Mouse (Mus musculus): ENCODE measurements at regions not wholly inside any gene's neighbourhood (a gene's known extent, or its start where the extent isn't known, plus 50 kb on each side); places are given as distances from the start of the nearest gene placed in this dataset.
A peak's percentile ranks its signal among the peaks of the same experiment; 100 is the strongest.

GRCm38 (mm10) chr6:71012436-71012822 lies 56.1 kb downstream of the Foxi3 start:
- Histone ChIP-seq H3K9ac (replicated peaks; ENCODE audit: low read length) (peak overlapping the region; percentile 64; the same call in 1 of the 2 replicates), H3K27ac (replicated peaks; ENCODE audit: low read depth, low read length) (no peak overlapping the region), H3K36me3 (ENCODE audit: control insufficient read depth, insufficient read depth, low read length) (no peaks in the 10 kb centered on the region), H3K4me3 (replicated peaks; ENCODE audit: low read depth, low read length) (peak overlapping the region; percentile 55), H3K9me3 (ENCODE audit: control insufficient read depth, low read length) (no peaks in the 10 kb centered on the region), H3K4me2 (ENCODE audit: low read length) (peak overlapping the region; percentile 97), H3K4me1 (ENCODE audit: control insufficient read depth, insufficient read depth, low read length) (no peaks in the 10 kb centered on the region; the same call in 1 of the 2 replicates), H3K27me3 (ENCODE audit: control insufficient read depth, insufficient read depth, low read length) (no peaks in the 10 kb centered on the region)
- DNase-seq (no peak), ATAC-seq (ENCODE audit: low FRiP score, low TSS enrichment) (0 out of 2 replicates have a peak, but pooled peaks have one; percentile 10)
- 13% methylated on average over 9 of the region's 9 CpGs for WGBS

- Histone ChIP-seq H3K9me3 (ENCODE audit: control insufficient read depth, low read length) (no peaks in the 10 kb centered on the region), H3K27me3 (ENCODE audit: control insufficient read depth, insufficient read depth, low read length) (no peaks in the 10 kb centered on the region), H3K4me1 (ENCODE audit: control insufficient read depth, insufficient read depth, low read length) (no peaks in the 10 kb centered on the region; the same call in 1 of the 2 replicates), H3K4me2 (ENCODE audit: low read length) (peak overlapping the region; percentile 97), H3K27ac (replicated peaks; ENCODE audit: low read depth, low read length) (peak overlapping the region; percentile 68), H3K4me3 (replicated peaks; ENCODE audit: low read depth, low read length) (peak overlapping the region; percentile 55), H3K36me3 (ENCODE audit: control insufficient read depth, insufficient read depth, low read length) (no peaks in the 10 kb centered on the region), H3K9ac (replicated peaks; ENCODE audit: low read length) (peak overlapping the region; percentile 64)
- ATAC-seq (ENCODE audit: low FRiP score, low TSS enrichment): peak; percentile 92
- DNase-seq: peak; percentile 92
- WGBS: under 1% methylated on average over 38 of the region's 38 CpGs
Observed at GRCm38 (mm10) chr6:71012823-71013461, 56.6 kb downstream of the Foxi3 start.

- Histone ChIP-seq H3K27me3 (ENCODE audit: control insufficient read depth, insufficient read depth, low read length) (no peaks in the 10 kb centered on the region), H3K27ac (replicated peaks; ENCODE audit: low read depth, low read length) (no peak overlapping the region), H3K36me3 (ENCODE audit: control insufficient read depth, insufficient read depth, low read length) (no peaks in the 10 kb centered on the region), H3K4me2 (ENCODE audit: low read length) (no peak overlapping the region), H3K9ac (replicated peaks; ENCODE audit: low read length) (no peak overlapping the region), H3K4me3 (replicated peaks; ENCODE audit: low read depth, low read length) (no peak overlapping the region), H3K9me3 (ENCODE audit: control insufficient read depth, low read length) (no peaks in the 10 kb centered on the region), H3K4me1 (ENCODE audit: control insufficient read depth, insufficient read depth, low read length) (no peaks in the 10 kb centered on the region; the same call in 1 of the 2 replicates)
- ATAC-seq (ENCODE audit: low FRiP score, low TSS enrichment) (no peak), DNase-seq (no peak)
- WGBS: 3% methylated on average over 1 of the region's 1 CpGs
Observed at GRCm38 (mm10) chr6:71016388-71016787, 60.1 kb downstream of the Foxi3 start.

- ATAC-seq (ENCODE audit: low FRiP score, low TSS enrichment): no peak
- WGBS: 7% methylated on average over 9 of the region's 9 CpGs
- Histone ChIP-seq H3K4me2 (ENCODE audit: low read length) (no peak overlapping the region), H3K27ac (replicated peaks; ENCODE audit: low read depth, low read length) (no peak overlapping the region), H3K9ac (replicated peaks; ENCODE audit: low read length) (no peak overlapping the region), H3K4me1 (ENCODE audit: control insufficient read depth, insufficient read depth, low read length) (no peaks in the 10 kb centered on the region), H3K4me3 (replicated peaks; ENCODE audit: low read depth, low read length) (no peak overlapping the region), H3K36me3 (ENCODE audit: control insufficient read depth, insufficient read depth, low read length) (no peaks in the 10 kb centered on the region), H3K9me3 (ENCODE audit: control insufficient read depth, low read length) (no peaks in the 10 kb centered on the region), H3K27me3 (ENCODE audit: control insufficient read depth, insufficient read depth, low read length) (no peaks in the 10 kb centered on the region)
- DNase-seq: no peak
Observed at GRCm38 (mm10) chr6:71021353-71021752, 65.0 kb downstream of the Foxi3 start.

GRCm38 (mm10) chr6:71025472-71025871 lies 69.1 kb downstream of the Foxi3 start:
- Histone ChIP-seq H3K27me3 (ENCODE audit: control insufficient read depth, insufficient read depth, low read length) (no peaks in the 10 kb centered on the region), H3K9ac (replicated peaks; ENCODE audit: low read length) (no peak overlapping the region), H3K4me3 (replicated peaks; ENCODE audit: low read depth, low read length) (no peak overlapping the region), H3K9me3 (ENCODE audit: control insufficient read depth, low read length) (no peaks in the 10 kb centered on the region), H3K4me1 (ENCODE audit: control insufficient read depth, insufficient read depth, low read length) (no peaks in the 10 kb centered on the region), H3K4me2 (ENCODE audit: low read length) (no peak overlapping the region), H3K36me3 (ENCODE audit: control insufficient read depth, insufficient read depth, low read length) (no peaks in the 10 kb centered on the region), H3K27ac (replicated peaks; ENCODE audit: low read depth, low read length) (no peak overlapping the region)
- no peak for DNase-seq
- 77% methylated on average over 4 of the region's 4 CpGs for WGBS
- no peak for ATAC-seq (ENCODE audit: low FRiP score, low TSS enrichment)

- no peak overlapping the region for H3K4me2 ChIP-seq (ENCODE audit: low read length)
- DNase-seq (no peak), ATAC-seq (ENCODE audit: low FRiP score, low TSS enrichment) (no peak)
- no peaks in the 10 kb centered on the region for H3K27me3 ChIP-seq (ENCODE audit: control insufficient read depth, insufficient read depth, low read length)
- no peak overlapping the region for H3K9ac ChIP-seq (replicated peaks; ENCODE audit: low read length)
- H3K4me3 ChIP-seq (replicated peaks; ENCODE audit: low read depth, low read length): no peak overlapping the region
- 85% methylated on average over 6 of the region's 6 CpGs for WGBS
- H3K4me1 ChIP-seq (ENCODE audit: control insufficient read depth, insufficient read depth, low read length): no peaks in the 10 kb centered on the region
- H3K9me3 ChIP-seq (ENCODE audit: control insufficient read depth, low read length): no peaks in the 10 kb centered on the region
- H3K27ac ChIP-seq (replicated peaks; ENCODE audit: low read depth, low read length): no peak overlapping the region
- H3K36me3 ChIP-seq (ENCODE audit: control insufficient read depth, insufficient read depth, low read length): no peaks in the 10 kb centered on the region
Observed at GRCm38 (mm10) chr6:71029663-71030062, 73.3 kb downstream of the Foxi3 start.

GRCm38 (mm10) chr6:71030541-71030940 lies 74.2 kb downstream of the Foxi3 start:
- Histone ChIP-seq H3K4me3 (replicated peaks; ENCODE audit: low read depth, low read length) (no peak overlapping the region), H3K9me3 (ENCODE audit: control insufficient read depth, low read length) (no peaks in the 10 kb centered on the region), H3K9ac (replicated peaks; ENCODE audit: low read length) (no peak overlapping the region), H3K27ac (replicated peaks; ENCODE audit: low read depth, low read length) (no peak overlapping the region), H3K4me2 (ENCODE audit: low read length) (no peak overlapping the region), H3K27me3 (ENCODE audit: control insufficient read depth, insufficient read depth, low read length) (no peaks in the 10 kb centered on the region), H3K4me1 (ENCODE audit: control insufficient read depth, insufficient read depth, low read length) (no peaks in the 10 kb centered on the region), H3K36me3 (ENCODE audit: control insufficient read depth, insufficient read depth, low read length) (no peaks in the 10 kb centered on the region)
- DNase-seq (no peak), ATAC-seq (ENCODE audit: low FRiP score, low TSS enrichment) (no peak)
- 77% methylated on average over 5 of the region's 5 CpGs for WGBS

- no peaks in the 10 kb centered on the region for H3K27me3 ChIP-seq (ENCODE audit: control insufficient read depth, insufficient read depth, low read length)
- no peaks in the 10 kb centered on the region for H3K9me3 ChIP-seq (ENCODE audit: control insufficient read depth, low read length)
- H3K4me2 ChIP-seq (ENCODE audit: low read length): no peak overlapping the region
- 90% methylated on average over 3 of the region's 3 CpGs for WGBS
- H3K36me3 ChIP-seq (ENCODE audit: control insufficient read depth, insufficient read depth, low read length): no peaks in the 10 kb centered on the region
- H3K4me1 ChIP-seq (ENCODE audit: control insufficient read depth, insufficient read depth, low read length): peaks cover 8% of the 10 kb centered on the region; the same call in 1 of the 2 replicates
- H3K4me3 ChIP-seq (replicated peaks; ENCODE audit: low read depth, low read length): no peak overlapping the region
- no peak overlapping the region for H3K27ac ChIP-seq (replicated peaks; ENCODE audit: low read depth, low read length)
- no peak overlapping the region for H3K9ac ChIP-seq (replicated peaks; ENCODE audit: low read length)
- ATAC-seq (ENCODE audit: low FRiP score, low TSS enrichment): no peak
- no peak for DNase-seq
Observed at GRCm38 (mm10) chr6:71044241-71044640, 87.9 kb downstream of the Foxi3 start.

GRCm38 (mm10) chr6:71045261-71045660 lies 88.9 kb downstream of the Foxi3 start:
- Histone ChIP-seq H3K4me2 (ENCODE audit: low read length) (no peak overlapping the region), H3K4me1 (ENCODE audit: control insufficient read depth, insufficient read depth, low read length) (peaks cover 8% of the 10 kb centered on the region), H3K4me3 (replicated peaks; ENCODE audit: low read depth, low read length) (no peak overlapping the region), H3K9ac (replicated peaks; ENCODE audit: low read length) (no peak overlapping the region), H3K27me3 (ENCODE audit: control insufficient read depth, insufficient read depth, low read length) (no peaks in the 10 kb centered on the region), H3K27ac (replicated peaks; ENCODE audit: low read depth, low read length) (no peak overlapping the region), H3K9me3 (ENCODE audit: control insufficient read depth, low read length) (no peaks in the 10 kb centered on the region), H3K36me3 (ENCODE audit: control insufficient read depth, insufficient read depth, low read length) (no peaks in the 10 kb centered on the region)
- ATAC-seq (ENCODE audit: low FRiP score, low TSS enrichment) (no peak), DNase-seq (no peak)
- WGBS: 91% methylated on average over 4 of the region's 4 CpGs
